Mouse (Mus musculus) bone marrow, adult 2 months (tissue): ENCODE data around the gene 9930021J03Rik. TPM values are rescaled to one million over a fixed set of nuclear protein-coding genes. Genes with fewer than 3 reads are reported as not detected.

Source experiments
- H3K27ac ChIP-seq: fragments of 200-500 bp; 2 replicates; pipeline ENCODE4 v1.5.1; 2012; ENCODE audit warnings: low read depth, mild to moderate bottlenecking, control low read depth, inconsistent platforms, low read length; ENCODE audit not compliant: control insufficient read depth, poor library complexity, insufficient read depth
- H3K4me1 ChIP-seq: fragments of 200-500 bp; 2 replicates; pipeline ENCODE4 v1.6.1; 2011; ENCODE audit warnings: low read length; ENCODE audit not compliant: control insufficient read depth, insufficient read depth
- H3K4me3 ChIP-seq: fragments of 200-500 bp; replicated peaks from 2 replicates; pipeline ENCODE3; 2011; ENCODE audit warnings: mild to moderate bottlenecking, low read depth, low read length, control low read depth; ENCODE audit not compliant: control insufficient read depth
- CTCF ChIP-seq: fragments of 200-500 bp; IDR thresholded peaks from 2 replicates; pipeline ENCODE4 v1.5.1; 2011; ENCODE audit warnings: low read length, control low read depth; ENCODE audit not compliant: control insufficient read depth, insufficient read depth
- POLR2A ChIP-seq: fragments of 200-500 bp; IDR thresholded peaks from 2 replicates; pipeline ENCODE4 v1.6.1; 2011; ENCODE audit warnings: low read depth, mild to moderate bottlenecking, control low read depth, low read length, borderline replicate concordance; ENCODE audit not compliant: control insufficient read depth
- WGBS: fragments of 180-500 bp; shearing (Covaris S2); methylation state at CpG from one replicate; pipeline ENCODE4 v1.1.7; 2018; 5-methylcytosine and 5-hydroxymethylcytosine counted together
- polyA plus RNA-seq: library from polyadenylated mRNA; stranded (reverse); fragments of >200 nt; gene quantifications from 2 replicates; pipeline ENCODE4 v1.2.4, GENCODE M21; 2011; ENCODE audit warnings: low replicate concordance; ENCODE audit not compliant: missing spikeins, insufficient read depth, insufficient read length

9930021J03Rik gene
- polyA plus RNA-seq, 1 experiment: 9.4 TPM

GRCm38 (mm10) chr19:29797371-29797770 lies 8.4 kb downstream of the 9930021J03Rik start:
- WGBS: 86% methylated on average over 3 of the region's 3 CpGs
- Histone ChIP-seq H3K4me1 (no peaks in the 10 kb centered on the region), H3K4me3 (no peak overlapping the region), H3K27ac (no peak overlapping the region)
- TF ChIP-seq CTCF (no peak), POLR2A (no peak)

GRCm38 (mm10) chr19:29787997-29788396 lies 17.8 kb downstream of the 9930021J03Rik start:
- Histone ChIP-seq H3K27ac (no peak overlapping the region), H3K4me3 (no peak overlapping the region), H3K4me1 (no peaks in the 10 kb centered on the region)
- TF ChIP-seq POLR2A: no peak
- TF ChIP-seq CTCF: no peak

GRCm38 (mm10) chr19:29782914-29783313 lies 22.9 kb downstream of the 9930021J03Rik start:
- Histone ChIP-seq H3K4me3 (no peak overlapping the region), H3K27ac (no peak overlapping the region), H3K4me1 (no peaks in the 10 kb centered on the region)
- WGBS: 63% methylated on average over 2 of the region's 2 CpGs
- TF ChIP-seq POLR2A (no peak), CTCF (no peak)

- Histone ChIP-seq H3K27ac (no peak overlapping the region), H3K4me1 (no peaks in the 10 kb centered on the region), H3K4me3 (no peak overlapping the region)
- WGBS: 86% methylated on average over 2 of the region's 2 CpGs
- TF ChIP-seq CTCF (no peak), POLR2A (no peak)
These were observed 51.9 kb downstream of the 9930021J03Rik start for GRCm38 (mm10) chr19:29753939-29754338.

GRCm38 (mm10) chr19:29750994-29751393 lies 54.8 kb downstream of the 9930021J03Rik start:
- no peak overlapping the region for H3K27ac ChIP-seq
- TF ChIP-seq CTCF: no peak
- TF ChIP-seq POLR2A: no peak
- WGBS: 82% methylated on average over 3 of the region's 3 CpGs
- H3K4me3 ChIP-seq: no peak overlapping the region
- no peaks in the 10 kb centered on the region for H3K4me1 ChIP-seq

GRCm38 (mm10) chr19:29743531-29743930 lies 62.3 kb downstream of the 9930021J03Rik start:
- WGBS: 84% methylated on average over 5 of the region's 5 CpGs
- Histone ChIP-seq H3K27ac (no peak overlapping the region), H3K4me3 (no peak overlapping the region), H3K4me1 (no peaks in the 10 kb centered on the region)
- TF ChIP-seq POLR2A (no peak), CTCF (no peak)

- Histone ChIP-seq H3K4me3 (no peak overlapping the region), H3K27ac (no peak overlapping the region), H3K4me1 (no peaks in the 10 kb centered on the region)
- no peak for TF ChIP-seq POLR2A
- TF ChIP-seq CTCF: no peak
- 85% methylated on average over 1 of the region's 1 CpGs for WGBS
These were observed 65.1 kb downstream of the 9930021J03Rik start for GRCm38 (mm10) chr19:29740661-29741060.

GRCm38 (mm10) chr19:29739608-29740007 lies 66.2 kb downstream of the 9930021J03Rik start:
- no peak overlapping the region for H3K27ac ChIP-seq
- TF ChIP-seq CTCF (0 out of 2 replicates have a peak, but pooled peaks have one; percentile 10), POLR2A (no peak)
- H3K4me1 ChIP-seq: no peaks in the 10 kb centered on the region
- no peak overlapping the region for H3K4me3 ChIP-seq
- 75% methylated on average over 2 of the region's 2 CpGs for WGBS

GRCm38 (mm10) chr19:29735421-29735820 lies 70.4 kb downstream of the 9930021J03Rik start:
- no peak overlapping the region for H3K4me3 ChIP-seq
- H3K4me1 ChIP-seq: no peaks in the 10 kb centered on the region
- TF ChIP-seq POLR2A (no peak), CTCF (no peak)
- no peak overlapping the region for H3K27ac ChIP-seq
- 87% methylated on average over 3 of the region's 3 CpGs for WGBS
